Mouse (Mus musculus): ENCODE measurements at regions not wholly inside any gene's neighbourhood (a gene's known extent, or its start where the extent isn't known, plus 50 kb on each side); places are given as distances from the start of the nearest gene placed in this dataset.

GRCm38 (mm10) chr13:44582767-44583085 is 146.5 kb upstream of the Jarid2 start:
- TF ChIP-seq EP300 (IDR thresholded peaks at IDR 0.05; ENCODE audit: low read depth), result no peak
- TF ChIP-seq CTCF (IDR thresholded peaks at IDR 0.05; ENCODE audit: low read depth), result no peak
